Mouse (Mus musculus): ENCODE measurements around the gene Fgf22. TPM values are rescaled to one million over a fixed set of nuclear protein-coding genes. Genes with fewer than 3 reads are reported as not detected.
A peak's percentile ranks its signal among the peaks of the same experiment; 100 is the strongest.

Fgf22 gene
- polyA plus RNA-seq, 1 experiment from 2014 or later = 0.09 TPM

GRCm38 (mm10) chr10:79789581-79789980 lies 34.7 kb downstream of the Fgf22 start:
- no peak overlapping the region for H3K4me3 ChIP-seq (replicated peaks)

GRCm38 (mm10) chr10:79790861-79791260 lies 36.0 kb downstream of the Fgf22 start, which contains the start of gene Prss57:
Gene Prss57, minus strand, starts transcription at chr10:79790961.
- no peak within 1 kb of the TSS for H3K4me3 ChIP-seq (replicated peaks)
- WGBS = 86% methylated on average over 4 of the region's 4 CpGs
- H3K9ac ChIP-seq = no peak within 1 kb of the TSS
- H3K27ac ChIP-seq = no peak within 1 kb of the TSS
- no peaks in the 10 kb centered on the region for H3K36me3 ChIP-seq
- H3K4me2 ChIP-seq (replicated peaks) = no peak within 1 kb of the TSS
- H3K4me1 ChIP-seq (replicated peaks) = peaks cover 16% of the 10 kb centered on the region
- no peaks in the 10 kb centered on the region for H3K27me3 ChIP-seq (replicated peaks)
- H3K9me3 ChIP-seq = no peaks in the 10 kb centered on the region
- no peak for ATAC-seq

More at GRCm38 (mm10) chr10:79789581-79789980, 34.7 kb downstream of the Fgf22 start:
- WGBS = 73% methylated on average over 2 of the region's 2 CpGs
- no peak for ATAC-seq
- no peak overlapping the region for H3K9ac ChIP-seq
- no peaks in the 10 kb centered on the region for H3K27me3 ChIP-seq (replicated peaks)
- no peak overlapping the region for H3K4me2 ChIP-seq (replicated peaks)
- no peak overlapping the region for H3K27ac ChIP-seq
- H3K36me3 ChIP-seq = no peaks in the 10 kb centered on the region
- peaks cover 11% of the 10 kb centered on the region for H3K4me1 ChIP-seq (replicated peaks)
- H3K9me3 ChIP-seq = no peaks in the 10 kb centered on the region

DNA sequence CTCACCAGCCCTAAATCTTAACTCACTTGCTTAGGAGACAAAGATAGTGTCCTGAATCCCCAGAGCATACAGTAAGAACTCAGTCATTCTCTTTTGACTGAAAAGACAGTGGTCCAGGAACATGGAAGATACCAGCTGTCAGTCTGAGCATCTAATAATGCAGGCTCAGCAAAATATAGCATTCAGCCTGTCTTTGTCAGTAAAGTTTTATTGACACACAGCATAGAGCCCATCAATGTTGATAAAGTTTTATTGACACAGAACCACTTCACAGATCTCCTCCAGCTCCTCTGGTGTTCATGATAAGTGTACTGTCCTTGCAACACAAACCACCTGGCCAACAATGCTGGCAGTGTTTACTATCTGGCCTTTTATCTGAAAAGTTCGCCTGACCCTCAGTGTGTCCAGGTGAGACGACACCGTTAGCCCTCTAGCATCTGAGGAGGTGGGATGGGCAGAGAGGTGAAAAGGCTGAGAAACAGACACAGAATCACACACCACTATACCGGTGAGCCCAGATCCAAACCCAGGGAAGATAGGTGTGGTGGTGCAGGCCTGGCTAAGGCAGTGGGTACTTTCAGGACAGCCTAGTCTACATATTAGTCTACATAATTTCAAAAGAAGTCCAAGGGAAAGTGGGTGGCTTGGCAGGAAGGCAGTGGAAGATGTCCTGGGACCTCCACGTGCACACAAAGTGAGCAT lies 37.6 kb downstream of the Fgf22 start:
- no peak for ATAC-seq
- Histone ChIP-seq H3K9me3 (no peaks in the 10 kb centered on the region), H3K4me3 (replicated peaks) (no peak overlapping the region)

GRCm38 (mm10) chr10:79793051-79793737 lies 38.3 kb downstream of the Fgf22 start, which contains the start of gene Palm:
Gene Palm, plus strand, starts transcription at chr10:79793572.
- no peaks in the 10 kb centered on the region for H3K36me3 ChIP-seq
- H3K4me1 ChIP-seq (replicated peaks) = peaks cover 24% of the 10 kb centered on the region
- H3K4me2 ChIP-seq (replicated peaks) = peak within 1 kb of the TSS; percentile 86
- peak within 1 kb of the TSS; percentile 66 for H3K4me3 ChIP-seq (replicated peaks)
- 5% methylated on average over 51 of the region's 51 CpGs for WGBS
- peak within 1 kb of the TSS; percentile 63 for H3K27ac ChIP-seq
- H3K9ac ChIP-seq = peak within 1 kb of the TSS; percentile 68
- ATAC-seq = peak; percentile 72
- no peaks in the 10 kb centered on the region for H3K27me3 ChIP-seq (replicated peaks)
- H3K9me3 ChIP-seq = no peaks in the 10 kb centered on the region

More for the DNA sequence above, 37.6 kb downstream of the Fgf22 start:
- Histone ChIP-seq H3K27me3 (replicated peaks) (no peaks in the 10 kb centered on the region), H3K4me1 (replicated peaks) (peaks cover 22% of the 10 kb centered on the region), H3K9ac (no peak overlapping the region), H3K36me3 (no peaks in the 10 kb centered on the region), H3K27ac (no peak overlapping the region), H3K4me2 (replicated peaks) (no peak overlapping the region)
- WGBS = 73% methylated on average over 5 of the region's 5 CpGs

- Histone ChIP-seq H3K27ac (peak overlapping the region; percentile 63), H3K27me3 (replicated peaks) (no peaks in the 10 kb centered on the region), H3K36me3 (no peaks in the 10 kb centered on the region), H3K4me3 (replicated peaks) (peak overlapping the region; percentile 66), H3K9me3 (no peaks in the 10 kb centered on the region), H3K9ac (peak overlapping the region; percentile 68), H3K4me2 (replicated peaks) (peak overlapping the region; percentile 86), H3K4me1 (replicated peaks) (peaks cover 24% of the 10 kb centered on the region)
- peak; percentile 15; the same call in 1 of the 2 replicates for ATAC-seq
- WGBS = 3% methylated on average over 38 of the region's 38 CpGs
Measured at GRCm38 (mm10) chr10:79793738-79794490, 39.0 kb downstream of the Fgf22 start.

GRCm38 (mm10) chr10:79794491-79794931 lies 39.6 kb downstream of the Fgf22 start:
- H3K27ac ChIP-seq = peak overlapping the region; percentile 63
- H3K36me3 ChIP-seq = no peaks in the 10 kb centered on the region
- peaks cover 24% of the 10 kb centered on the region for H3K4me1 ChIP-seq (replicated peaks)
- H3K4me3 ChIP-seq (replicated peaks) = peak overlapping the region; percentile 66
- H3K9ac ChIP-seq = peak overlapping the region; percentile 68
- H3K27me3 ChIP-seq (replicated peaks) = no peaks in the 10 kb centered on the region
- no peaks in the 10 kb centered on the region for H3K9me3 ChIP-seq
- H3K4me2 ChIP-seq (replicated peaks) = peak overlapping the region; percentile 86
- WGBS = 16% methylated on average over 10 of the region's 10 CpGs
- ATAC-seq = peak; percentile 36; the same call in 1 of the 2 replicates

DNA sequence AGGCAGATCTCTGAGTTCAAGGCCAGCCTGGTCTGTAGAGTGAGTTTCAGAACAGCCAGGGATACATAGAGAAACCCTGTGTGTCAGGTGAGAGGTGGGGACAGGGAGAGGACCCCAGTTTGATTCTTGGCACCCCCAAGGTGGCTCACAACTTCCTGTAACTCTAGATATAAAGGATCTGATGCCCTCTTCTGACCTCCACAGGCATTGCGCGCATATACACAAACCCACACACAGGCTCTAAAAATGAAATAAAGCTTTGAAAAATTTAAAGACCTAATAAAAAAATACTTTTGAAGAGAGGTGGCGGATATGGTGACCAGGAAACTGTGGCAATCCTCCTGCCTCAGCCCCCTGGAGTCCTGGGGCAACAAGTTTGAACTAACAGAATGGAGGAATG lies 41.0 kb downstream of the Fgf22 start:
- WGBS = 98% methylated on average over 3 of the region's 3 CpGs
- Histone ChIP-seq H3K4me3 (replicated peaks) (no peak overlapping the region), H3K4me1 (replicated peaks) (peaks cover 24% of the 10 kb centered on the region), H3K4me2 (replicated peaks) (no peak overlapping the region), H3K9ac (no peak overlapping the region), H3K27me3 (replicated peaks) (no peaks in the 10 kb centered on the region), H3K9me3 (no peaks in the 10 kb centered on the region), H3K36me3 (no peaks in the 10 kb centered on the region), H3K27ac (no peak overlapping the region)
- ATAC-seq = no peak

GRCm38 (mm10) chr10:79797326-79797725 lies 42.5 kb downstream of the Fgf22 start:
- whole genome bisulfite sequencing = 44% methylated on average over 15 of the region's 15 CpGs
- no peaks in the 10 kb centered on the region for H3K9me3 ChIP-seq

DNA sequence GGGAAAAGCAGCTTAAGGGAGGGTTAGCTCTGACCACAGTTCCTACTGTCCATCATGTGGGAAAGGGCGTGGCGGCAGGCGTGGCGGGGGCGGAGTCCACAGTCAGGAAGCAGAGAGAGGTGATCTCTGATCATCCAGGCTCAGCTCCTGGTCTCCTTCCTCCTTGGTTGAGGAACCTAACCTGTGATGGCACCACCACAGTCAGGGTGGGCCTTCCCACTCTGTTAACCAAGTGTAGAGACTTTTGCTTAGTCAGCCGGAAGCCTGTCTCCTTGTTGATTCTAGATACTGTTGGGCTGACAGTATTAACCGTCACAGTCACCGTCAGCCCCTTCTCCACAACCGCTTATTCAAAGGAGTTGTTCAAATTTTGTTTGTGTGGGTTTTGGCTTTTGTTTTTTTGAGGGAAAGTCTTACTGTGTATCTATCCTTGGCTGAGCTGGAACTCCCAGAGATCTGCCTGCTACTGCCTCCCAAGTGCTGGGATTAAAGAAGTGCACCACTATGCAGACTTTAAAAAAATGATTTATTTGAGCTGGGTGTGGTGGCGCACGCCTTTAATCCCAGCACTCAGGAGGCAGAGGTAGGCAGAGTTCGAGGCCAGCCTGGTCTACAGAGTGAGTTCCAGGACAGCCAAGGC lies 43.5 kb downstream of the Fgf22 start:
- H3K36me3 ChIP-seq = no peaks in the 10 kb centered on the region
- no peak overlapping the region for H3K9ac ChIP-seq
- no peaks in the 10 kb centered on the region for H3K9me3 ChIP-seq
- 0 out of 2 replicates have a peak, but pooled peaks have one; percentile 7 for ATAC-seq
- no peak overlapping the region for H3K27ac ChIP-seq
- H3K27me3 ChIP-seq (replicated peaks) = no peaks in the 10 kb centered on the region
- H3K4me3 ChIP-seq (replicated peaks) = no peak overlapping the region
- 87% methylated on average over 12 of the region's 12 CpGs for WGBS
- H3K4me1 ChIP-seq (replicated peaks) = peaks cover 37% of the 10 kb centered on the region
- no peak overlapping the region for H3K4me2 ChIP-seq (replicated peaks)

More at GRCm38 (mm10) chr10:79797326-79797725, 42.5 kb downstream of the Fgf22 start:
- Histone ChIP-seq H3K4me3 (replicated peaks) (no peak overlapping the region), H3K4me2 (replicated peaks) (no peak overlapping the region), H3K27ac (no peak overlapping the region), H3K9ac (no peak overlapping the region), H3K27me3 (replicated peaks) (no peaks in the 10 kb centered on the region), H3K36me3 (no peaks in the 10 kb centered on the region), H3K4me1 (replicated peaks) (peaks cover 30% of the 10 kb centered on the region)
- no peak for ATAC-seq

DNA sequence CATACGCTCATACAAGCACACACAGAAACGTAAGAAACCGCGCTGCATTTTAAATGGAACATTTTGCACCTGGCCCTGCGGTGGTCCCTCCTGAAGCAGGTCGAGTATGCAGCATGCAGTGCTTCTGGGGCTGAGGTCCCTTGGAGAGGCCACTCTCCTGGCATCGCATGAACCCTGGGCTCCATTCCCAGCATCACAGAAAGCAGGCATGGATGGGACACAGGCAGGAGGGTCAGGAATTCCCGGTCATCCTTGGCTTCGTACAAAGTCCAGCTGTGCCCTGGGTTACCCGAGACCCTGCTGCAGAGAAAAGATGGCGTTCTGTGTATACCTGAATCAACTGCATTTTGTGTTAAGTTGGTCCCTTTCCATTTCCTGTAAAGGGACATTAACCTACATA lies 45.6 kb downstream of the Fgf22 start:
- Histone ChIP-seq H3K4me1 (replicated peaks) (peaks cover 36% of the 10 kb centered on the region), H3K27ac (no peak overlapping the region), H3K27me3 (replicated peaks) (no peaks in the 10 kb centered on the region), H3K4me3 (replicated peaks) (no peak overlapping the region), H3K9ac (no peak overlapping the region), H3K4me2 (replicated peaks) (no peak overlapping the region), H3K36me3 (no peaks in the 10 kb centered on the region), H3K9me3 (no peaks in the 10 kb centered on the region)
- no peak for ATAC-seq
- 79% methylated on average over 11 of the region's 11 CpGs for WGBS

GRCm38 (mm10) chr10:79801837-79802236 lies 47.0 kb downstream of the Fgf22 start:
- 55% methylated on average over 3 of the region's 3 CpGs for WGBS
- H3K27ac ChIP-seq = no peak overlapping the region
- no peak for ATAC-seq
- H3K4me2 ChIP-seq (replicated peaks) = no peak overlapping the region
- H3K27me3 ChIP-seq (replicated peaks) = no peaks in the 10 kb centered on the region
- no peaks in the 10 kb centered on the region for H3K9me3 ChIP-seq
- no peaks in the 10 kb centered on the region for H3K36me3 ChIP-seq
- no peak overlapping the region for H3K4me3 ChIP-seq (replicated peaks)
- no peak overlapping the region for H3K9ac ChIP-seq
- peaks cover 50% of the 10 kb centered on the region for H3K4me1 ChIP-seq (replicated peaks)

All from intestine, embryonic 15.5 days (tissue).